Mouse (Mus musculus) lung, adult 2 months (tissue): ENCODE data around the gene Gm853.

Experiments used
- CTCF ChIP-seq: fragments of 200-500 bp; IDR thresholded peaks from 2 replicates; pipeline ENCODE4 v1.5.1; 2011; ENCODE audit warnings: mild to moderate bottlenecking, low read length, control low read depth; ENCODE audit not compliant: insufficient read depth
- POLR2A ChIP-seq: fragments of 200-500 bp; IDR thresholded peaks from 2 replicates; pipeline ENCODE4 v1.6.1; 2011; ENCODE audit warnings: low read depth, mild to moderate bottlenecking, control low read depth, low read length, borderline replicate concordance; ENCODE audit errors: extremely low read depth

GRCm38 (mm10) chr4:130169411-130169971 lies 52.7 kb downstream of the Gm853 start:
- TF ChIP-seq CTCF (no peak), POLR2A (no peak)
